Mouse (Mus musculus): ENCODE data around the gene Bmp3. TPM values are rescaled to one million over a fixed set of nuclear protein-coding genes. Genes with fewer than 3 reads are reported as not detected.

Gene Bmp3
- total RNA-seq, 1 experiment from 2014 or later = 1.4 TPM

GRCm38 (mm10) chr5:98902339-98902738 is 48.1 kb downstream of the Bmp3 start:
- no peak for DNase-seq

- DNase-seq = no peak
Measured at GRCm38 (mm10) chr5:98918716-98919115, 64.5 kb downstream of the Bmp3 start.

GRCm38 (mm10) chr5:98921608-98922007 is 67.4 kb downstream of the Bmp3 start:
- DNase-seq = no peak

- DNase-seq = no peak
Measured at GRCm38 (mm10) chr5:98922921-98923320, 68.7 kb downstream of the Bmp3 start.

Other genes with a start within 250 kb of the Bmp3 start
- gene Prkg2, start 182.9 kb downstream of the Bmp3 start, total RNA-seq (2021) = 2.5 and 2.9 TPM in 2 replicates